Mouse (Mus musculus): Measurements from ENCODE around the gene Atxn1. TPM values are rescaled to one million over a fixed set of nuclear protein-coding genes. Genes with fewer than 3 reads are reported as not detected.

The Atxn1 gene
- polyA plus RNA-seq, 1 experiment from 2014 or later: 2.3 TPM

- no peaks in the 10 kb centered on the region for H3K9me3 ChIP-seq (ENCODE audit: control insufficient read depth, low read length)
- 58% methylated on average over 3 of the region's 3 CpGs for WGBS
- no peak overlapping the region for H3K4me3 ChIP-seq (ENCODE audit: low read depth, low read length)
- DNase-seq (ENCODE audit: low spot score): no peak
- no peaks in the 10 kb centered on the region; the same call in 1 of the 2 replicates for H3K4me1 ChIP-seq (replicated peaks; ENCODE audit: control insufficient read depth, insufficient read depth, low read length)
- no peaks in the 10 kb centered on the region for H3K36me3 ChIP-seq (ENCODE audit: control insufficient read depth, insufficient read depth, low read length)
- ATAC-seq (replicated peaks; ENCODE audit: low FRiP score): peak; percentile 41; the same call in 1 of the 2 replicates
- no peak overlapping the region for H3K9ac ChIP-seq (ENCODE audit: low read depth, low read length)
- H3K27ac ChIP-seq (ENCODE audit: low read depth, low read length): no peak overlapping the region
- no peak overlapping the region for H3K4me2 ChIP-seq
- no peaks in the 10 kb centered on the region for H3K27me3 ChIP-seq (replicated peaks; ENCODE audit: control insufficient read depth, insufficient read depth, low read length)
Observed at GRCm38 (mm10) chr13:45636435-45636834, 328.4 kb downstream of the Atxn1 start.

DNA sequence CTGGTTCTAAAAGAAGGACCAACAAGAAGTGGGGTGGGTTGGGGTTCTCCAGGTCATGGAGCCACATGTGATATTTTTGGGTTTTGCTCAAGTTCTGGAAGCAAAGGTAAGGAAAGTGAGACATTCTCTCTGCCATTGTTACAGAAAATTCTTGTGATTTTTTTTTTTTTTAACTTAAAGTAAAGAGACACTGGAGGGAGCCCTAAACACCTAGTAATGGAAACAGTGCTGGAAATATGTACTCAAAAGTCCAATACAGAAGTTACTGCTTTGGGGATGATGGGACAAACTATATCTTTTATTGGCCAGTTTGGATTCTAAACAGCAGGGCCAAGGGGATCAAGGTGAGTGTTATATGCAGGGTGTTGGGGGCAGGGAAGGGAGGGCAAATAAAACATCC, 330.9 kb downstream of the Atxn1 start:
- no peak overlapping the region for H3K4me3 ChIP-seq (ENCODE audit: low read depth, low read length)
- H3K4me2 ChIP-seq: no peak overlapping the region
- H3K9ac ChIP-seq (ENCODE audit: low read depth, low read length): no peak overlapping the region
- H3K27me3 ChIP-seq (replicated peaks; ENCODE audit: control insufficient read depth, insufficient read depth, low read length): no peaks in the 10 kb centered on the region
- H3K36me3 ChIP-seq (ENCODE audit: control insufficient read depth, insufficient read depth, low read length): no peaks in the 10 kb centered on the region
- ATAC-seq (replicated peaks; ENCODE audit: low FRiP score) (no peak), DNase-seq (ENCODE audit: low spot score) (no peak)
- no peak overlapping the region for H3K27ac ChIP-seq (ENCODE audit: low read depth, low read length)
- no peaks in the 10 kb centered on the region for H3K9me3 ChIP-seq (ENCODE audit: control insufficient read depth, low read length)
- H3K4me1 ChIP-seq (replicated peaks; ENCODE audit: control insufficient read depth, insufficient read depth, low read length): no peaks in the 10 kb centered on the region; the same call in 1 of the 2 replicates

- no peak overlapping the region for H3K9ac ChIP-seq (ENCODE audit: low read depth, low read length)
- no peaks in the 10 kb centered on the region for H3K27me3 ChIP-seq (replicated peaks; ENCODE audit: control insufficient read depth, insufficient read depth, low read length)
- 78% methylated on average over 3 of the region's 3 CpGs for WGBS
- no peaks in the 10 kb centered on the region for H3K36me3 ChIP-seq (ENCODE audit: control insufficient read depth, insufficient read depth, low read length)
- no peak overlapping the region for H3K4me3 ChIP-seq (ENCODE audit: low read depth, low read length)
- H3K4me1 ChIP-seq (replicated peaks; ENCODE audit: control insufficient read depth, insufficient read depth, low read length): no peaks in the 10 kb centered on the region; the same call in 1 of the 2 replicates
- no peak overlapping the region for H3K4me2 ChIP-seq
- no peak overlapping the region for H3K27ac ChIP-seq (ENCODE audit: low read depth, low read length)
- DNase-seq (ENCODE audit: low spot score) (no peak), ATAC-seq (replicated peaks; ENCODE audit: low FRiP score) (no peak)
- no peaks in the 10 kb centered on the region for H3K9me3 ChIP-seq (ENCODE audit: control insufficient read depth, low read length)
Observed at GRCm38 (mm10) chr13:45632133-45632532, 332.7 kb downstream of the Atxn1 start.

DNA sequence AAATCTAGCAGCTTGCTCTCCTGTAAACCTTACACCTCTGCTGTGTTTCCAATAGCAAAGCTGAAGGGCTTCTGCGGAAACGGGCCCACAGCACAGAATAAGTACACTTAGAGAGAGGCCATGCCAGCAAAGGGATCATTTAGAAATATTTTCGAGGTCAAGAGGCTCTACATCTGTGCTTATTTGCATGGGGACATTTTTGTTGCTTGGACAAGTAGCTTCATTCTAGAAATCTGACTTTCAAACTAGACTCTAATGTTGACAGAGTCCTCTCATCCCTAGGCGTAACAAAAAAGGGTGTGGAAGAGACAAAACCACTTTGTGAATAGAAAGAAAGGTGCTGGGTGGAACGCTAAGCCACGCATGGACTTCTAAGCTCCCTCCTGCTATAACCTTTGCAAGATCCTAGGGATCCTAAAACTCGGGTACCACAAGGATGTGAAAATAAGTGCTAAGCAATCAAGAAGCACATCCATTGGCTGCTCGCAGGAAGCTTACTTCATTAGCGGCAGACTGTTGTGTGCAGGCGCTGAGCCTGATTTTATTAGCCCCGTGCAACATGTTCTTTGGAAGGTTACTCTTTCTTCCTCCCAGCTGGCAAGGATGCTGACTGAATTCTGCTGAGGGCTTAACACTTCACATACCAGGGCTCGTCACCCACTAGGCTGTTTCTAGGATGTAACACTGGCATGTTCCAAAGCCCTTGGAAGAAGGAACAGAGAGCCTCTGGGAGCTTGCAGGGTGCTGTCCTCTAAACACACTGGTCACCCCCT, 334.1 kb downstream of the Atxn1 start:
- Histone ChIP-seq H3K27ac (ENCODE audit: low read depth, low read length) (no peak overlapping the region), H3K4me1 (replicated peaks; ENCODE audit: control insufficient read depth, insufficient read depth, low read length) (no peaks in the 10 kb centered on the region; the same call in 1 of the 2 replicates), H3K36me3 (ENCODE audit: control insufficient read depth, insufficient read depth, low read length) (no peaks in the 10 kb centered on the region), H3K4me3 (ENCODE audit: low read depth, low read length) (no peak overlapping the region), H3K9ac (ENCODE audit: low read depth, low read length) (no peak overlapping the region), H3K27me3 (replicated peaks; ENCODE audit: control insufficient read depth, insufficient read depth, low read length) (no peaks in the 10 kb centered on the region), H3K9me3 (ENCODE audit: control insufficient read depth, low read length) (no peaks in the 10 kb centered on the region), H3K4me2 (no peak overlapping the region)
- 84% methylated on average over 12 of the region's 12 CpGs for WGBS
- ATAC-seq (replicated peaks; ENCODE audit: low FRiP score) (no peak), DNase-seq (ENCODE audit: low spot score) (no peak)

DNA sequence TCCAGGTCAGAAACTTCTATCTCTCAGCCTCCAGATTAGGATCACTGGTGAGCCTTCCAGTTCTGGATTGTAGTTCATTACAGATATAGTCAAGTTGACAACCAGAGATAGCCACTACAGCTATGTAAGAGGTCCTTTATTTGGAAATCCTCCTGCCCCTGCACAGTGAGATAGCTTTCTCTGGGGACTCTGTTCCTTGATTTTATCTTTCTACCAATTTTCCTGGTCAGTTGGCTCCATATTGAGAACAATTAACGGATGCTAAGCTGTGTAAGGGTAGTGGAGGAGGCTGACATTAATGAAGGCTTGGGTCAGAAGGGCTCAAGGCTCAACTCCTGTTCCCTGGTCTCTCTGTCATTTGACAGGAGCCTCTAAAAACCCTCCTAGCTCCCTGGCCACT, 335.1 kb downstream of the Atxn1 start:
- 59% methylated on average over 1 of the region's 1 CpGs for whole genome bisulfite sequencing
- Histone ChIP-seq H3K9me3 (ENCODE audit: control insufficient read depth, low read length) (no peaks in the 10 kb centered on the region), H3K27ac (ENCODE audit: low read depth, low read length) (no peak overlapping the region), H3K4me1 (replicated peaks; ENCODE audit: control insufficient read depth, insufficient read depth, low read length) (no peaks in the 10 kb centered on the region; the same call in 1 of the 2 replicates), H3K36me3 (ENCODE audit: control insufficient read depth, insufficient read depth, low read length) (no peaks in the 10 kb centered on the region), H3K4me2 (no peak overlapping the region), H3K9ac (ENCODE audit: low read depth, low read length) (no peak overlapping the region), H3K4me3 (ENCODE audit: low read depth, low read length) (no peak overlapping the region), H3K27me3 (replicated peaks; ENCODE audit: control insufficient read depth, insufficient read depth, low read length) (no peaks in the 10 kb centered on the region)
- DNase-seq (ENCODE audit: low spot score) (no peak), ATAC-seq (replicated peaks; ENCODE audit: low FRiP score) (no peak)

DNA sequence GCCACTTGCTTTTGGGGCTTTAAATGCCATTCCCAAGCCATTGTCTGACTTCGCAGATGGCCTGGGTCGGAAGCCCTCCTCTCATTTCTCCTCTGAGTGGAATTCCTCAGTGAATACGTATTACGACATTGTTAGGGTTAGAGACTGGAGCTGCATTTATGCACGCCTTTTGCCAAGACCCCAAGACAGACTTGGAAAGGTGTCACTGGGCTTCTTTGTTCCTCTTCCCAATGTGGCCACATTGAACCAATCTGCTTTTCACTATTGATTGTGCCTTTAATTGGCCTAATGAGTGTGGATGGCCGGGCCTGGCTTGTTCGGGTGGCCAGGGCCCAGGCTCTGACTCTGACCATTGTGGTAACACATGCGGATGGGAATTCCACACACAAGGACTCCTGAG, 336.5 kb downstream of the Atxn1 start:
- Histone ChIP-seq H3K4me3 (ENCODE audit: low read depth, low read length) (no peak overlapping the region), H3K27me3 (replicated peaks; ENCODE audit: control insufficient read depth, insufficient read depth, low read length) (no peaks in the 10 kb centered on the region), H3K27ac (ENCODE audit: low read depth, low read length) (no peak overlapping the region), H3K9me3 (ENCODE audit: control insufficient read depth, low read length) (no peaks in the 10 kb centered on the region), H3K9ac (ENCODE audit: low read depth, low read length) (no peak overlapping the region), H3K4me1 (replicated peaks; ENCODE audit: control insufficient read depth, insufficient read depth, low read length) (no peaks in the 10 kb centered on the region; the same call in 1 of the 2 replicates), H3K36me3 (ENCODE audit: control insufficient read depth, insufficient read depth, low read length) (no peaks in the 10 kb centered on the region), H3K4me2 (no peak overlapping the region)
- ATAC-seq (replicated peaks; ENCODE audit: low FRiP score): no peak
- 86% methylated on average over 8 of the region's 8 CpGs for WGBS
- no peak for DNase-seq (ENCODE audit: low spot score)

DNA sequence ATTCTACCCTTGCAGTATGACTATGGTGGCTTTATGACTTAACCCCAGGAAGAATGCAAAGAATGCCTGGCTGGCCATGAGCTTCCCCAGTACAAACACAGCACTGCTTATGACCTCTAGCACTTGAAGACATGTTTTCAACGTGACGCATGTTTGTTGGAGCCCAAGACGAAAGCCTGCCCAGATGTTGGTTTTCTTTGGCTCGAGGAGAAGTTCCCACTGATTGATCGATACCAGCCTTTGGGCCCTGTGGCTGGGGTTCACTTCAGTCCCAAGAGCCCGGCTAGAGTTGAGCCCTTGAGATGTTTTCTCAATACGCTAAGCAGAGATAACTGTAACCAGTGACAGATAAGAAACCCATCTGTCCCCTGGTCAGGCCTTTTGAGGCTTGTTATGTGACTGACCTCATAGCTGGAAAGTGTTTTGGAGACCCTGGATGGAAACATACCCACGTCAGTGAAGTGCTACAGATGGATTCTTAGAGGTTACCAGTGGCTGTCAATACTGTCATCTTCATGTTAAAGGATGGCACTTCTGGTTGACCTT, 337.5 kb downstream of the Atxn1 start:
- no peak for ATAC-seq (replicated peaks; ENCODE audit: low FRiP score)
- H3K4me1 ChIP-seq (replicated peaks; ENCODE audit: control insufficient read depth, insufficient read depth, low read length): no peaks in the 10 kb centered on the region; the same call in 1 of the 2 replicates
- no peak overlapping the region for H3K4me2 ChIP-seq
- H3K27ac ChIP-seq (ENCODE audit: low read depth, low read length): no peak overlapping the region
- no peaks in the 10 kb centered on the region for H3K27me3 ChIP-seq (replicated peaks; ENCODE audit: control insufficient read depth, insufficient read depth, low read length)
- 47% methylated on average over 8 of the region's 8 CpGs for WGBS
- H3K9ac ChIP-seq (ENCODE audit: low read depth, low read length): no peak overlapping the region
- H3K9me3 ChIP-seq (ENCODE audit: control insufficient read depth, low read length): no peaks in the 10 kb centered on the region
- H3K36me3 ChIP-seq (ENCODE audit: control insufficient read depth, insufficient read depth, low read length): no peaks in the 10 kb centered on the region
- DNase-seq (ENCODE audit: low spot score): no peak
- H3K4me3 ChIP-seq (ENCODE audit: low read depth, low read length): no peak overlapping the region

GRCm38 (mm10) chr13:45625740-45626139, 339.1 kb downstream of the Atxn1 start:
- no peaks in the 10 kb centered on the region; the same call in 1 of the 2 replicates for H3K4me1 ChIP-seq (replicated peaks; ENCODE audit: control insufficient read depth, insufficient read depth, low read length)
- no peaks in the 10 kb centered on the region for H3K9me3 ChIP-seq (ENCODE audit: control insufficient read depth, low read length)

DNA sequence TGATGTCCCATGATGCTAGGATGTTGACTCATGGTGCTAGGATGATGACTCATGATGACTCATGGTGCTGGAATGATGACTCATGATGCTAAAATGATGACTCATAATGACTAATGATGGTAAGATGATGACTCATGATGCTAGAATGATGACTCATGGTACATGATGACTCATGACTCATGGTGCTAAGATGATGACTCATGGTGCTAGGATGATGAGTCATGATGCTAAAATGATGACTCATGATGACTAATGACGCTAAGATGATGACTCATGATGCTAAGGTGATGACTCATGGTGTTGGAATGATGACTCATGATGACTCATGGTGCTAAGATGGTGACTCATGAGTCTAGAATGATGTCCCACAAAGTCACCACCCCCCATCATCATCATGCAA, 341.0 kb downstream of the Atxn1 start:
- Histone ChIP-seq H3K36me3 (ENCODE audit: control insufficient read depth, insufficient read depth, low read length) (no peaks in the 10 kb centered on the region), H3K4me2 (no peak overlapping the region), H3K27ac (ENCODE audit: low read depth, low read length) (no peak overlapping the region), H3K4me1 (replicated peaks; ENCODE audit: control insufficient read depth, insufficient read depth, low read length) (no peaks in the 10 kb centered on the region; the same call in 1 of the 2 replicates), H3K4me3 (ENCODE audit: low read depth, low read length) (no peak overlapping the region), H3K9me3 (ENCODE audit: control insufficient read depth, low read length) (no peaks in the 10 kb centered on the region), H3K9ac (ENCODE audit: low read depth, low read length) (no peak overlapping the region), H3K27me3 (replicated peaks; ENCODE audit: control insufficient read depth, insufficient read depth, low read length) (no peaks in the 10 kb centered on the region)
- DNase-seq (ENCODE audit: low spot score) (no peak), ATAC-seq (replicated peaks; ENCODE audit: low FRiP score) (no peak)
- WGBS: 74% methylated on average over 1 of the region's 1 CpGs

More at GRCm38 (mm10) chr13:45625740-45626139, 339.1 kb downstream of the Atxn1 start:
- Histone ChIP-seq H3K27ac (ENCODE audit: low read depth, low read length) (no peak overlapping the region), H3K36me3 (ENCODE audit: control insufficient read depth, insufficient read depth, low read length) (no peaks in the 10 kb centered on the region), H3K9ac (ENCODE audit: low read depth, low read length) (no peak overlapping the region), H3K4me3 (ENCODE audit: low read depth, low read length) (no peak overlapping the region), H3K27me3 (replicated peaks; ENCODE audit: control insufficient read depth, insufficient read depth, low read length) (no peaks in the 10 kb centered on the region), H3K4me2 (no peak overlapping the region)
- ATAC-seq (replicated peaks; ENCODE audit: low FRiP score) (no peak), DNase-seq (ENCODE audit: low spot score) (no peak)
- 88% methylated on average over 5 of the region's 5 CpGs for WGBS
